Mouse (Mus musculus) ES-E14 (cell line): ENCODE measurements around the gene Arhgap10. TPM values are rescaled to one million over a fixed set of nuclear protein-coding genes. Genes with fewer than 3 reads are reported as not detected.
A peak's percentile ranks its signal among the peaks of the same experiment; 100 is the strongest.

ENCODE experiments used
- DNase-seq: peaks from one replicate; pipeline ENCODE4 v3.0.0-alpha.2; 2013; ENCODE audit warnings: low read depth, low spot score
- H3K27ac ChIP-seq: 2 replicates; pipeline ENCODE4 v1.5.1; 2012; ENCODE audit warnings: low read depth, mild to moderate bottlenecking, low read length, moderate library complexity, mixed read lengths; ENCODE audit not compliant: poor library complexity, insufficient read depth, severe bottlenecking
- H3K36me3 ChIP-seq: 2 replicates; pipeline ENCODE4 v1.6.1; 2012; ENCODE audit warnings: mild to moderate bottlenecking, low read length, moderate library complexity, mixed read lengths; ENCODE audit not compliant: control insufficient read depth, poor library complexity, insufficient read depth, severe bottlenecking
- H3K4me1 ChIP-seq, 2 experiments: fragments of 150-350 bp in 1 of 2; sonication (generic) in 1 of 2; 2 replicates each; pipeline ENCODE4 v1.6.1; 2012; ENCODE audit warnings: low read length in 2 of 2, mild to moderate bottlenecking in 1 of 2, mixed read lengths in 1 of 2; ENCODE audit not compliant: control insufficient read depth in 2 of 2, insufficient read depth in 2 of 2, poor library complexity in 1 of 2
- H3K4me3 ChIP-seq, 2 experiments: fragments of 150-350 bp in 1 of 2; sonication (generic) in 1 of 2; 2 replicates each; pipeline ENCODE4 v1.5.1; 2012; ENCODE audit warnings: low read length in 2 of 2, low read depth in 1 of 2, mild to moderate bottlenecking in 1 of 2, mixed read lengths in 1 of 2; ENCODE audit not compliant: insufficient read depth in 1 of 2, poor library complexity in 1 of 2, severe bottlenecking in 1 of 2
- H3K9ac ChIP-seq: 2 replicates; pipeline ENCODE4 v1.6.1; 2012; ENCODE audit warnings: low read depth, mild to moderate bottlenecking, low read length, mixed read lengths; ENCODE audit not compliant: poor library complexity, insufficient read depth, severe bottlenecking
- H3K9me3 ChIP-seq: fragments of 150-350 bp; sonication (generic); 2 replicates; pipeline ENCODE4 v1.6.1; 2012; ENCODE audit warnings: low read depth, mild to moderate bottlenecking, low read length; ENCODE audit not compliant: control insufficient read depth, insufficient read depth
- CHD2 ChIP-seq: IDR thresholded peaks from 2 replicates; pipeline ENCODE4 v1.6.1; 2014; ENCODE audit warnings: mild to moderate bottlenecking, low read depth, low read length, inconsistent platforms
- HCFC1 ChIP-seq: IDR thresholded peaks from 2 replicates; pipeline ENCODE4 v1.6.1; 2012; ENCODE audit warnings: low read length, inconsistent platforms, borderline replicate concordance; ENCODE audit not compliant: insufficient read depth
- MAFK ChIP-seq: IDR thresholded peaks from 2 replicates; pipeline ENCODE4 v1.6.1; 2014; ENCODE audit warnings: mild to moderate bottlenecking, low read depth, low read length, inconsistent platforms; ENCODE audit not compliant: insufficient read depth
- ZC3H11A ChIP-seq: IDR thresholded peaks from 2 replicates; pipeline ENCODE4 v1.6.1; 2012; ENCODE audit warnings: low read depth, mild to moderate bottlenecking, inconsistent platforms, low read length, borderline replicate concordance
- ZNF384 ChIP-seq: IDR thresholded peaks from 2 replicates; pipeline ENCODE4 v1.6.1; 2012; ENCODE audit warnings: low read depth, low read length, inconsistent platforms
- in situ Hi-C, 2 experiments: fragments of 600-800 bp; cut with MboI; formaldehyde crosslinking; loops; one replicate each; pipeline ENCODE4 v1.15.1; 2025; ENCODE audit warnings: low sequenced_read_pairs in 2 of 2, inconsistent platforms in 1 of 2; ENCODE audit not compliant: unreplicated experiment in 2 of 2
- total RNA-seq: library from RNA; depleted of rRNA; stranded (reverse); fragments of 300-350 nt; gene quantifications from 2 replicates; pipeline ENCODE4 v1.2.3, GENCODE M21; 2012

Gene Arhgap10
- total RNA-seq, 1 experiment, result 10.8 TPM

DNA sequence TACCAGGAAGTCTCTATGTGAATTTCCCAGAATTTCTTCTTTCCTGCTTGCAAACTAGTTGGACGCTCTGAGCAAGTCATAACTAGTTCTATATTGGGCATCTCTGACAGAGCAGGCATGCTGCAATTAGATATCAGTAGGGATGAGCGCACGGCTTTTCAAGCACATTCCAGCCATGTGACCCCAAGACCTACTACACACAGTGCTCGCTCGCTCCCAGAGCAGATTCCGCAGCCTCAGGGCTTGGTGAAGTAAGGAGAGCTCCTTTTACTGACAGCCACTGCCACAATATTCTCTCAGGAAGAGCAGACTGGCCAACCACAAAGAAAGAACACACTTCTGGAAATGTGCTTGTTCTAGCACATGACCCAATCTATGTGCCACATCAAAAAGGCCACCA lies 36.0 kb downstream of the Arhgap10 start:
- Histone ChIP-seq H3K4me1 (peaks cover 0 to 4% of the 10 kb centered on the region in 2 experiments; a peak in 1 of 4 replicates), H3K9me3 (no peaks in the 10 kb centered on the region), H3K4me3 (no peak overlapping the region), H3K36me3 (no peaks in the 10 kb centered on the region), H3K27ac (no peak overlapping the region), H3K9ac (no peak overlapping the region)
- no peak for DNase-seq
- TF ChIP-seq ZNF384 (no peak), HCFC1 (no peak), MAFK (no peak), CHD2 (no peak), ZC3H11A (no peak)
- in situ Hi-C loops, result no loop called here

DNA sequence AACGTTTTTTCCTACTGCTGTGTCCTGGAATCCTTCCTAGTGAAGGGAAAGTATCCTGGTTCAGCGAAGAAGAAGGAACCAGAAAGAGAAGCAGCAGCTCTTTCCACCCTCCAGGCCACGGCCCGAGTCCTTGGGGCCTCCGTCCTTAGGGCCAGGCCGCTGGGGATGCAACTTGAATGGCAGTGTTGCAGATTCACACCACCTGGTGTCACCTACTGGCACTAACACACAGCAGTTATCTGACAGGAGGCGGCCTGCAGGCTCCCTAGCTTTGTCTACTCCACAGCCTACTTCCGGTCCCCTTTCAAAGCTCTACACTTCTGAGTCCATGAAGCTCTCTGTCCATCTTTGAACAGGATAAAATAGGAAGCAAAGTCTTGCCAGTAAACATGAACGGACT lies 37.8 kb downstream of the Arhgap10 start:
- Histone ChIP-seq H3K4me3 (no peak overlapping the region), H3K4me1 (peaks cover 0 to 4% of the 10 kb centered on the region in 2 experiments; a peak in 1 of 4 replicates), H3K9me3 (no peaks in the 10 kb centered on the region), H3K9ac (no peak overlapping the region), H3K36me3 (no peaks in the 10 kb centered on the region), H3K27ac (no peak overlapping the region)
- in situ Hi-C loops, result no loop called here
- TF ChIP-seq CHD2 (no peak), HCFC1 (no peak), ZNF384 (no peak), MAFK (no peak), ZC3H11A (no peak)
- DNase-seq, result no peak

DNA sequence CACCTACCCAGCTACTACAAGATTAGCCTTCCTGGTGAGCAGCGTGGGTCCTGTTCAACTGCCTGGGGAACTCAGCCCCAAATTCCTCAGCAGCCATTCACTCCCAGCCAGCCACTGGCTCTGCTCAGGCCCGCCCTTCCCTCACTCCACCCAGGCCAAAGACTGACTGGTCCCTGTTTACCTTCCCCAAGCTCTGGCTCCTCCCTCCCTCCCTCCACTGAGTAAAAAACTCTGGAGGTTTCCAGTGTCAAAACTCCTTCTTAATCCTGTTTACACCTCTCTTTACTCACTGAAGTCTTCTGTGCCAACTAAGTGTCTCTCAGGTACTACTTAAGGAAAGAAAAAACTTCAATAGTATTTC lies 38.9 kb downstream of the Arhgap10 start:
- Histone ChIP-seq H3K9me3 (no peaks in the 10 kb centered on the region), H3K27ac (no peak overlapping the region), H3K4me1 (peaks cover 0 to 2% of the 10 kb centered on the region in 2 experiments; a peak in 1 of 4 replicates), H3K4me3 (no peak overlapping the region), H3K9ac (no peak overlapping the region), H3K36me3 (no peaks in the 10 kb centered on the region)
- in situ Hi-C loops, result no loop called here
- peak; percentile 11 for DNase-seq
- TF ChIP-seq CHD2 (no peak), ZNF384 (no peak), HCFC1 (no peak)

DNA sequence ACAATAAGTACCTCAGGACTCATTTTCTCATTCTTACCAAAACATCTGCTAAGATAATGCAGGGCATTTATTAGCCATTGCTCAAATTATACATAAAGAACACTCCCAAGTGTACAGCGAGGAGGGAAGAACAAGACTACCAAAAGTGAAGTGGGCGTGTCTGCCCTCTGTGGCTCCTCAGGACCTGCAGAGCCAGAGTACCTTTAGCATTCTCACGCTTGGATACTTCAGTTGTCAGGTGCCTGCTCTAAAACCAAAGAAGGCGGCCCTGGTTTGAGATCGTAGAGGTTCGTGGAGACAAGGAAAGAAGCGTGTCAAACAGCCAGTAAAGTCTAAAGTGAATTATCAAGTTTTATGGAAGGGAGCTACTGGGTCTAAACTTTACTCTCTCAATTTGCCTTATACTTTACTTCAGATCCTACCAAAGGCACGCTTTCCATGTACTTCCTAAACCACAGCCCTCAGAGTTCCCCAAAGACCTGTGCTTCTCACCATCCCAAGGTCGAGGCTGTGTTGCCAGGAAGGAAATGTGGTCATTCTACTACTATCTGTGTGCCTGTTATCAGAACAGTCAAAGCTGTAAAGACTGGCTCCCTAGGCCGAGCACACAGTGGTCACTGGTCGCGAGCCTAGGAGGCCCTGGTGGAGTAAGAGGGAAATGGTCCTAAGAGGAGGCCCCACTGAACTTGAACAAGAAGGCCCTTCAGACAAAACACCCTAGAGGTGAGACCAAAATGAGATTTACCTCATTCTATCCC lies 39.4 kb downstream of the Arhgap10 start:
- no peak for DNase-seq
- no peak overlapping the region for H3K9ac ChIP-seq
- TF ChIP-seq ZC3H11A (no peak), ZNF384 (no peak)
- H3K4me3 ChIP-seq, result no peak overlapping the region
- H3K36me3 ChIP-seq, result no peaks in the 10 kb centered on the region
- no peaks in the 10 kb centered on the region for H3K9me3 ChIP-seq
- H3K27ac ChIP-seq, result no peak overlapping the region
- peaks cover 0 to 2% of the 10 kb centered on the region in 2 experiments; a peak in 1 of 4 replicates for H3K4me1 ChIP-seq
- in situ Hi-C loops, result no loop called here

DNA sequence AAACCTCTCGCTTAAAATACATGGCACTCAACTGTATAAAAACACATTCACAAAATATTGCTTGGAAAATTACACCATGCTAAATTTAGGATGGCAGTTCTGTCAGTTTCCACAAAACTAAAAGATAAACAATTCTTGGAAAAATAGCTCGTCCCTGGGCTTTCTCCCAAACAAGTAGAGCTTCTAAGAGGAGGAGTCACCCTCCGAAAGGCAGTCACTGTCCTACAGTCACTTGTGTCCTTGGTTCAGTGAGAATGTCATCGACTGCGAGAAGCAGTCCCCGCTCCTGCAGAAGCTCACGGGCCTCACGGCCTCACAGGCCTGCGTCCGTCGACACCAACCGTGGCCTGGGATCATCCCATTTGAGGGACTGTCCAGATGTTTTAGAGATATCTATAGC lies 40.1 kb downstream of the Arhgap10 start:
- Histone ChIP-seq H3K9ac (no peak overlapping the region), H3K9me3 (no peaks in the 10 kb centered on the region), H3K27ac (no peak overlapping the region), H3K4me1 (peaks cover 0 to 2% of the 10 kb centered on the region in 2 experiments; a peak in 1 of 4 replicates), H3K4me3 (no peak overlapping the region), H3K36me3 (no peaks in the 10 kb centered on the region)
- in situ Hi-C loops, result no loop called here
- TF ChIP-seq MAFK (no peak), ZC3H11A (no peak), ZNF384 (no peak), CHD2 (no peak), HCFC1 (no peak)
- DNase-seq, result no peak
